In genomic region chr9:107514303-107514955, GRCm38 (mm10) we compare ENCODE assay signal across 9 mouse cellular contexts. TPM values are rescaled to one million over a fixed set of nuclear protein-coding genes. Genes with fewer than 3 reads are reported as not detected.
DNase-seq lines count a peak whose midpoint lies in the region; ATAC-seq and TF ChIP-seq lines count a peak whose summit lies in the region.
"Had no signal": no experiment of that assay in that cellular context is flagged by ENCODE, and none has a peak within 500 bp of the region (broad histone marks: within the 10 kb centered on the region; RNA-seq: fewer than 3 reads in every experiment).

No protein-coding gene starts in this region.

- TF ChIP-seq EP300 in heart, postnatal 0 days (IDR thresholded peaks at IDR 0.05; ENCODE audit: low read depth), result no peak

- H3K36me3 ChIP-seq in heart, postnatal 0 days (replicated peaks; ENCODE audit: control insufficient read depth, insufficient read depth, low read length), result no peaks in the 10 kb centered on the region

- no peak overlapping the region for H3K27ac ChIP-seq in bone marrow macrophage, adult 2 months (ENCODE audit: insufficient read depth, low read depth, low read length)
- H3K27ac ChIP-seq in heart, postnatal 0 days (ENCODE audit: low read depth), result no peak overlapping the region

- H3K27me3 ChIP-seq in heart, postnatal 0 days (ENCODE audit: control insufficient read depth, insufficient read depth, low read length), result 0 out of 2 replicates have a peak, but pooled peaks cover 3% of the 10 kb centered on the region

- no peak for TF ChIP-seq POLR2A in bone marrow macrophage, adult 2 months (IDR thresholded peaks at IDR 0.05; ENCODE audit: borderline replicate concordance, low read depth, low read length)
- TF ChIP-seq POLR2A in lung, adult 2 months (IDR thresholded peaks at IDR 0.05; ENCODE audit: borderline replicate concordance, extremely low read depth, low read depth, low read length), result no peak

- peak; percentile 89 for TF ChIP-seq CTCF in bone marrow macrophage, adult 2 months (IDR thresholded peaks at IDR 0.05; ENCODE audit: low read depth, low read length)
- peak; percentile 100 for TF ChIP-seq CTCF in heart, postnatal 0 days (IDR thresholded peaks at IDR 0.05; ENCODE audit: low read depth)
- peak; percentile 92 for TF ChIP-seq CTCF in lung, adult 2 months (IDR thresholded peaks at IDR 0.05; ENCODE audit: insufficient read depth, low read length)

- 29% methylated on average over 14 of the region's 14 CpGs for WGBS in heart, postnatal 0 days
- WGBS in lung, adult 2 months, result 18% methylated on average over 14 of the region's 14 CpGs

- no peak overlapping the region for H3K4me3 ChIP-seq in bone marrow macrophage, adult 2 months (ENCODE audit: insufficient read depth, low read length)
- no peak overlapping the region for H3K4me3 ChIP-seq in heart, postnatal 0 days (ENCODE audit: low read depth, low read length)
- H3K4me3 ChIP-seq in lung, adult 2 months (replicated peaks; ENCODE audit: extremely low read depth, low read depth, low read length), result no peak overlapping the region
- H3K4me3 ChIP-seq: erythroblast, embryonic 14.5 days had no signal

- H3K4me2 ChIP-seq in heart, postnatal 0 days (ENCODE audit: low read depth, low read length), result no peak overlapping the region

- H3K4me1 ChIP-seq in bone marrow macrophage, adult 2 months (ENCODE audit: control insufficient read depth, insufficient read depth, low read length), result no peaks in the 10 kb centered on the region
- H3K4me1 ChIP-seq in heart, postnatal 0 days (ENCODE audit: control insufficient read depth, insufficient read depth), result no peaks in the 10 kb centered on the region
- no peaks in the 10 kb centered on the region for H3K4me1 ChIP-seq in lung, adult 2 months (ENCODE audit: control insufficient read depth, insufficient read depth, low read length)

- peak; percentile 45 for ATAC-seq in CD4-positive, CD25-positive, alpha-beta regulatory T cell, adult 4 months
- ATAC-seq in erythroblast, adult 5-6 weeks (replicated peaks; ENCODE audit: low FRiP score, poor library complexity, severe bottlenecking), result peak; percentile 72
- peak; percentile 35; the same call in 1 of the 2 replicates for ATAC-seq in heart, postnatal 0 days (ENCODE audit: insufficient read depth, low read depth)

- no peak overlapping the region for H3K9ac ChIP-seq in heart, postnatal 0 days (replicated peaks; ENCODE audit: low read depth, low read length)

- DNase-seq in heart, postnatal 0 days (ENCODE audit: low spot score), result peak; percentile 43
- peak; percentile 77 to 86 for DNase-seq in layer of hippocampus, adult 18-20 months (ENCODE audit: low spot score in 2 of 2)
- peak; percentile 80 for DNase-seq in lung, adult 2 months
- peak; percentile 58 for DNase-seq in ovary, adult 18-20 months (ENCODE audit: low spot score)
- peak; percentile 44 to 60 for DNase-seq in thymus, adult 18-20 months

- H3K9me3 ChIP-seq in heart, postnatal 0 days (replicated peaks; ENCODE audit: control insufficient read depth, low read length), result no peaks in the 10 kb centered on the region

RNA-seq across cellular contexts. Expression of gene Tmem115, which starts 19.3 kb away (rescaled TPM):
- polyA plus RNA-seq in CD4-positive, CD25-positive, alpha-beta regulatory T cell, adult 4 months (2017; shearing (Covaris generic)), result 10 to 100 TPM; 19.7 to 28.0 TPM
- polyA plus RNA-seq in bone marrow macrophage, adult 2 months (2012; ENCODE audit: insufficient read depth, insufficient read length, missing spikeins), result 19.0 and 20.9 TPM in 2 replicates
- total RNA-seq in erythroblast, adult 5-6 weeks (2015; ENCODE audit: low replicate concordance), result 1.9 and 2.5 TPM in 2 replicates
- 5.9 and 6.0 TPM in 2 replicates for total RNA-seq in erythroblast, adult 5-6 weeks (2017; ENCODE audit: low replicate concordance)
- total RNA-seq in heart, postnatal 0 days (2014; rRNA removed; ENCODE audit: low replicate concordance), result 33.4 and 37.3 TPM in 2 replicates
- polyA plus RNA-seq in heart, postnatal 0 days (2015; fragmentation: Nextera tagmentation; extraction: Ambion mirVana), result 26.7 and 28.5 TPM in 2 replicates
- total RNA-seq in layer of hippocampus, adult 18-20 months (2021), result 10 to 100 TPM; 41.7 to 42.3 TPM
- polyA plus RNA-seq in lung, adult 2 months (2012; rRNA removed), result 57.6 and 59.4 TPM in 2 replicates

RNA-seq across cellular contexts. Expression of gene Cyb561d2, which starts 27.6 kb away (rescaled TPM):
- polyA plus RNA-seq in CD4-positive, CD25-positive, alpha-beta regulatory T cell, adult 4 months (2017; shearing (Covaris generic)), result 10 to 100 TPM; 67.6 to 79.7 TPM
- 18.9 and 30.6 TPM in 2 replicates for polyA plus RNA-seq in bone marrow macrophage, adult 2 months (2012; ENCODE audit: insufficient read depth, insufficient read length, missing spikeins)
- 7.5 and 11.1 TPM in 2 replicates for total RNA-seq in erythroblast, adult 5-6 weeks (2015; ENCODE audit: low replicate concordance)
- total RNA-seq in erythroblast, adult 5-6 weeks (2017; ENCODE audit: low replicate concordance), result 4.7 and 6.7 TPM in 2 replicates
- total RNA-seq in heart, postnatal 0 days (2014; rRNA removed; ENCODE audit: low replicate concordance), result 13.4 and 22.1 TPM in 2 replicates
- polyA plus RNA-seq in heart, postnatal 0 days (2015; fragmentation: Nextera tagmentation; extraction: Ambion mirVana), result 14.3 and 16.9 TPM in 2 replicates
- total RNA-seq in layer of hippocampus, adult 18-20 months (2021), result 10 to 100 TPM; 15.4 to 17.2 TPM
- 35.6 and 37.1 TPM in 2 replicates for polyA plus RNA-seq in lung, adult 2 months (2012; rRNA removed)

RNA-seq across cellular contexts. Expression of gene Nprl2, which starts 27.6 kb away (rescaled TPM):
- polyA plus RNA-seq in CD4-positive, CD25-positive, alpha-beta regulatory T cell, adult 4 months (2017; shearing (Covaris generic)), result 10 to 100 TPM; 54.1 to 59.0 TPM
- 19.9 and 22.5 TPM in 2 replicates for polyA plus RNA-seq in bone marrow macrophage, adult 2 months (2012; ENCODE audit: insufficient read depth, insufficient read length, missing spikeins)
- total RNA-seq in erythroblast, adult 5-6 weeks (2015; ENCODE audit: low replicate concordance), result 0.77 and 4.4 TPM in 2 replicates
- total RNA-seq in erythroblast, adult 5-6 weeks (2017; ENCODE audit: low replicate concordance), result 1.3 and 10.1 TPM in 2 replicates
- total RNA-seq in heart, postnatal 0 days (2014; rRNA removed; ENCODE audit: low replicate concordance), result 42.3 and 56.4 TPM in 2 replicates
- 22.5 and 23.2 TPM in 2 replicates for polyA plus RNA-seq in heart, postnatal 0 days (2015; fragmentation: Nextera tagmentation; extraction: Ambion mirVana)
- total RNA-seq in layer of hippocampus, adult 18-20 months (2021), result 10 to 100 TPM; 40.6 to 44.5 TPM
- polyA plus RNA-seq in lung, adult 2 months (2012; rRNA removed), result 24.8 and 31.3 TPM in 2 replicates

RNA-seq across cellular contexts. Expression of gene Zmynd10, which starts 32.7 kb away (rescaled TPM):
- polyA plus RNA-seq in CD4-positive, CD25-positive, alpha-beta regulatory T cell, adult 4 months (2017; shearing (Covaris generic)), result 1 to 10 TPM in 1 of 2 experiments, not detected in 1; 3.0 TPM
- 0.66 TPM in 1 of 2 replicates, not detected in the other for polyA plus RNA-seq in bone marrow macrophage, adult 2 months (2012; ENCODE audit: insufficient read depth, insufficient read length, missing spikeins)
- total RNA-seq in erythroblast, adult 5-6 weeks (2015; ENCODE audit: low replicate concordance), result not detected in 2 replicates
- total RNA-seq in erythroblast, adult 5-6 weeks (2017; ENCODE audit: low replicate concordance), result not detected in 2 replicates
- total RNA-seq in heart, postnatal 0 days (2014; rRNA removed; ENCODE audit: low replicate concordance), result not detected in 2 replicates
- polyA plus RNA-seq in heart, postnatal 0 days (2015; fragmentation: Nextera tagmentation; extraction: Ambion mirVana), result 0.25 and 0.49 TPM in 2 replicates
- total RNA-seq in layer of hippocampus, adult 18-20 months (2021), result 1 to 10 TPM; 5.7 to 6.2 TPM
- polyA plus RNA-seq in lung, adult 2 months (2012; rRNA removed), result 12.8 and 13.2 TPM in 2 replicates
- polyA plus RNA-seq: erythroblast, embryonic 14.5 days had no signal

RNA-seq across cellular contexts. Expression of gene Rassf1, which starts 36.9 kb away (rescaled TPM):
- polyA plus RNA-seq in CD4-positive, CD25-positive, alpha-beta regulatory T cell, adult 4 months (2017; shearing (Covaris generic)), result 10 to 100 TPM; 77.8 to 89.5 TPM
- polyA plus RNA-seq in bone marrow macrophage, adult 2 months (2012; ENCODE audit: insufficient read depth, insufficient read length, missing spikeins), result 45.1 and 46.2 TPM in 2 replicates
- 6.1 and 7.3 TPM in 2 replicates for total RNA-seq in erythroblast, adult 5-6 weeks (2015; ENCODE audit: low replicate concordance)
- total RNA-seq in erythroblast, adult 5-6 weeks (2017; ENCODE audit: low replicate concordance), result 14.8 TPM in 2 replicates
- total RNA-seq in heart, postnatal 0 days (2014; rRNA removed; ENCODE audit: low replicate concordance), result 28.7 and 39.0 TPM in 2 replicates
- 34.4 and 35.1 TPM in 2 replicates for polyA plus RNA-seq in heart, postnatal 0 days (2015; fragmentation: Nextera tagmentation; extraction: Ambion mirVana)
- total RNA-seq in layer of hippocampus, adult 18-20 months (2021), result 10 to 100 TPM; 16.3 to 18.1 TPM
- polyA plus RNA-seq in lung, adult 2 months (2012; rRNA removed), result 43.7 and 45.5 TPM in 2 replicates
